Mouse (Mus musculus): ENCODE results near the gene Tpo. TPM values are rescaled to one million over a fixed set of nuclear protein-coding genes. Genes with fewer than 3 reads are reported as not detected.

Gene Tpo
- polyA plus RNA-seq, 1 experiment from 2014 or later = not detected

DNA sequence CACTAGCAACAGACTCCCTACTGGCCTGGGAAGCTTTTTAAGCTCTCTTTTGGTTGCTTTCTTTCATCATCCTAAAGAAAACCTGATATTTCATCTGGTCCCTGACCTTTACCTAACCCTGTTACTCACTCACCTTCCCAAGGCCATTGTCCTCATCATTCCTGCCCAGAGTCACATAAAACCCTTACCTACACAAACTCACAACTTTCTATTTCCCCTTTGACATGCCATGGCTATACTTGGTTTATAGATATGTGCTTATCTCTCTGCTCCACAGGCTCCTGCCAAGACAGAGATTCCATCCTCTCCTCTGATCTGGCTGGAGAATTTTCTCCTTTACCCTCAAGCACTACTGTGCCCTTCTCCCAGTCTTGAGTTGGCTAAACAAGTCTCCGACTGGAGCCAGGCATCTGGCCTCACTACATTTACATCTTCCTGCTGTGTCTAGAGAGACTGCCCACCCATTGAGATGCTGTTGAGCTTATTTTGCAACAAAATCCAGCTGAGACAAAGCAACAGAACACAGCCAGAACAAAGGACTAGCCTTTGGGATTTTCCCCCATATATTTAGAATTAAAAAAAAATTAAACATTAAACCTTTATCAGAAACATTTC, 70.8 kb downstream of the Tpo start:
- Histone ChIP-seq H3K27ac (no peak overlapping the region), H3K4me3 (no peak overlapping the region), H3K4me1 (peaks cover 19% of the 10 kb centered on the region), H3K36me3 (no peaks in the 10 kb centered on the region), H3K27me3 (ENCODE audit: low read depth, poor library complexity, severe bottlenecking) (no peaks in the 10 kb centered on the region; the same call in 1 of the 2 replicates), H3K9me3 (replicated peaks) (no peaks in the 10 kb centered on the region)
- peak; percentile 22 for DNase-seq (ENCODE audit: low spot score)
- 23% methylated on average over 1 of the region's 1 CpGs for WGBS

DNA sequence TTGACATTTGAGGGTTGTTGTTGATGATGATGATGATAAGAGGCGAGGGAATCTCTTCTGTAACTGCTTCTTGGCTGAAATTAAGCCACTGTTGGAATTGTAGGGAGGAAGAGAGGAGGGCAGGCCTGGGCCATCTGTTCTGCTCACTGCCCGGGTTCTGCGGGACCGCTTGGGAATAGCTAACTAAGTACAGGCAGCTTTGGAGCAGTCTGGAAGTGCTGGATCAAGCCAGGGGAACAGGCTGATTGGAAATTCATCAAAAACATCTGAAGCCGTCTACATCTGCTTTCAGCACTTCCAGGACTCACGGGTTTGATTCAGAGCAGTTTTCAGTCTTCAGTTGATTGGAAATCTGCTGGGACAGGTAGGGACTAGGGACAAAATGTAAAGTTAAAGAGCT, 74.4 kb downstream of the Tpo start:
- DNase-seq (ENCODE audit: low spot score) = peak; percentile 35
- 32% methylated on average over 6 of the region's 6 CpGs for whole genome bisulfite sequencing
- H3K4me1 ChIP-seq = peaks cover 19% of the 10 kb centered on the region
- H3K36me3 ChIP-seq = no peaks in the 10 kb centered on the region
- no peaks in the 10 kb centered on the region for H3K9me3 ChIP-seq (replicated peaks)
- H3K27me3 ChIP-seq (ENCODE audit: low read depth, poor library complexity, severe bottlenecking) = no peaks in the 10 kb centered on the region; the same call in 1 of the 2 replicates
- H3K27ac ChIP-seq = no peak overlapping the region
- no peak overlapping the region for H3K4me3 ChIP-seq

DNA sequence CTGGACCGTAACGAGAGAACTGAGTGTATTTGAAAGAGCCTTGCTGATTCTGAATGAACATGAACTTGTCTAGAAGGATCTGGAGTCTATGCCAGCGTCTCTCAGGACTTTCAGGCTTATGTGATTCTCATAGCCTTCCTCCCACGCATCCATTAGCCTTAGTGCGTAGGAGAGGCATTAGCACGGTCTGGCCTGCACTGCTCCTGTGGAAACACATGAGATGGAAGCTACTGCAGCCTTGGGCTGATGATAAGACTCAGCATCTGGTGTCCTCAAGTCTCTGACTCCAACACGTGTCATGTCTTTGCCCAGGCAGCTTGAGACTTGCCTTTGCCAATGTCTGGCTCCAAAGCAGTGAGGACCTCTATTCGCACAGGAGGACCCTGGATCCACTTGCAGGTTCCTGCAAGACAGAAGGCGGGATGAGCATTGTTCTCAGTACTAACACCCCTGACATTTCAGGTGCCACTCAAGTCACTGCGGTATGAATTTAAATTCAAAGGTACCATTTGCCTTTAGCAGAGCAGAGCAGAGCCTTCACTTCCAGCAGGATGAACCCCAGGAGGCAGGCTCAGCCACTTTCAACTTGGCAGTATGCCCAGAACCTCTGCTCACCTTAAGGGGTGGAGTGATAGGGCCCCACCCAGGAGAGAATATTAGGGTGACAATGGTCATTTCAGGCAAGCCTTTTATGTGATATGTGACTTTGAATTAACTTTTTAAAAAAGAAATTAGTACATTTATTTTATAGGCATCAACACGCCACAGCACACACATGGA, 77.5 kb downstream of the Tpo start:
- H3K27me3 ChIP-seq (ENCODE audit: low read depth, poor library complexity, severe bottlenecking) = no peaks in the 10 kb centered on the region
- no peaks in the 10 kb centered on the region for H3K9me3 ChIP-seq (replicated peaks)
- H3K4me1 ChIP-seq = peaks cover 9% of the 10 kb centered on the region
- 88% methylated on average over 11 of the region's 11 CpGs for WGBS
- H3K4me3 ChIP-seq = no peak overlapping the region
- no peaks in the 10 kb centered on the region for H3K36me3 ChIP-seq
- peak; percentile 7 for DNase-seq (ENCODE audit: low spot score)
- no peak overlapping the region for H3K27ac ChIP-seq

DNA sequence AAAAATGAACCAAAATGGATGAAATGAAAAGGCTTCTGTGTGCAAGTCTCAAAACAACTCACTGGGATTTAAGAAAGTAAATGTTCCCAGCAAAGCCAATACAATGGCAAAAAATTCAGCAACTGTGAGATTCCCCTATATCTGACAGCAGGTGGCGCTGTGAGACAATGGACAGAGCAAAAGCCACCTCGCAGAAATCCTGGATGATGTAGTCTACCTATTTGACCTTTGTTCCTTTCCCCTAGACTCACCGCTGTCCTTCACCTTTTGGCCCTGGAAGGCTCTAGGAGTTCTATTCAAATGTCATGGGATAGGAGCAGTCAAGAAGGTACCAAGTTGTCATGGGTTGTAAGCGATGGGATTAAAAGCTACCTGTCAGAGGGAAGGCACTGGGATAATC, 82.2 kb downstream of the Tpo start:
- peaks cover 18% of the 10 kb centered on the region for H3K4me1 ChIP-seq

DNA sequence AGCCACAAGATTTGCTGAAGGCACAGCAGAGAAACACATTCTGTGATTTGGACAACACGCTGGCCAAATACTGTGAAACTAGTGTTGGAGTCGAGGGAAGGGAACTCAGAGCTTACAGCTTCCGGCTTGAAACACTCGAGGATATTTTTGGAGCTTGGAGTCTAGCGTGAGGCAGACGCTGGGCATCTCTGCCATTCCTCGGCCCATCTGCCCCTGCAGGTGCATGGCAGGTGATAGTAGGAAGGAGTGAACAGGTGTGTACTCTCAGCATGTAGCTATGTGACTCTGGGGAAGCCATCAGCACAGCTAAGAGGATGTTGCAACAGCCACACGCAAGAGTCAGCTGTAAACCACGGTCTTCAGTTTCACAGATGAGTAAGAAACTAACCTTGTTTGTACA, 82.6 kb downstream of the Tpo start:
- H3K4me3 ChIP-seq = no peak overlapping the region
- no peak for DNase-seq (ENCODE audit: low spot score)
- peaks cover 18% of the 10 kb centered on the region for H3K4me1 ChIP-seq
- H3K36me3 ChIP-seq = no peaks in the 10 kb centered on the region
- WGBS = 82% methylated on average over 9 of the region's 9 CpGs
- H3K9me3 ChIP-seq (replicated peaks) = no peaks in the 10 kb centered on the region
- no peak overlapping the region for H3K27ac ChIP-seq
- H3K27me3 ChIP-seq (ENCODE audit: low read depth, poor library complexity, severe bottlenecking) = peaks cover 14% of the 10 kb centered on the region

More for the DNA sequence above, 82.2 kb downstream of the Tpo start:
- Histone ChIP-seq H3K9me3 (replicated peaks) (no peaks in the 10 kb centered on the region), H3K36me3 (no peaks in the 10 kb centered on the region), H3K4me3 (no peak overlapping the region), H3K27ac (no peak overlapping the region), H3K27me3 (ENCODE audit: low read depth, poor library complexity, severe bottlenecking) (peaks cover 14% of the 10 kb centered on the region)
- peak; percentile 69 for DNase-seq (ENCODE audit: low spot score)
- 21% methylated on average over 4 of the region's 4 CpGs for WGBS

DNA sequence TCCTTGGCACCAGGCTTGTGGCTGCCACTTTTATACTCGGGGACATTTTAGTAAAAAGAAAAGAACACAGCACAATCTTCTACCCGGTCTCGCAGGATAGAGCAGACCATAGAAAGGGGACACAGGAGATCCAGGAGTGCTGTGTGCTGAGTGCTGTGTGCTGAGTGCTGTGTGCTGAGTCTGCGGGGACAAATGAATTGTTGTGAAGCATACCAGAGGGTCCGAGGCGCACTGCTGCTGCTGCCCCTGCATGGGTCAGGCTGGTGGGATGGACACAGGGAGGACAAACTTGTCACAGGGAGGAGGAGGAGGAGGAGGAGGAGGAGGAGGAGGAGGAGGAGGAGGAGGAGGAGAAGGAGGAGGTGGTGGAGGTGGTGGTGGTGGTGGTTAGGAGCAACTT, 83.6 kb downstream of the Tpo start:
- Histone ChIP-seq H3K4me3 (no peak overlapping the region), H3K4me1 (peaks cover 18% of the 10 kb centered on the region), H3K27me3 (ENCODE audit: low read depth, poor library complexity, severe bottlenecking) (peaks cover 14% of the 10 kb centered on the region), H3K9me3 (replicated peaks) (no peaks in the 10 kb centered on the region), H3K36me3 (no peaks in the 10 kb centered on the region), H3K27ac (no peak overlapping the region)
- no peak for DNase-seq (ENCODE audit: low spot score)
- WGBS = 82% methylated on average over 6 of the region's 6 CpGs

DNA sequence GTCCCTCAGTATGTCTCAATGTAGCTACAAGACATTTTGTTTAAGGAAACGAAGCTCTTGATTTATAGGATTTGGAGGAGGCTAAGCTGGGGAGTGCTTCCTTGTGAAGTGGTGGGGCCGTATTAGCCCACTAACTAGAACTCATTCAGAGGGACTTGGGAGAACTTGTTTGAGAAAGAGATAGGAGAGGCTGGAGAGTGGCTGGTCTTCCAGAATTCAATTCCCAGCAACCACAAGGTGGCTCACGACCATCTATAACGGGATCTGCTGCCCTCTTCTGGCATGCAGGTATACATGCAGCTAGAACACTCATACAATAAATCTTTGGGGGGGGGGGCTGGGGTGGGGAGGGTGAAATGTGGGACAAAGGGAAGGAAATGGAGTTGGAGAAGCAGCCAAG, 92.3 kb downstream of the Tpo start:
- 27% methylated on average over 4 of the region's 4 CpGs for WGBS
- no peaks in the 10 kb centered on the region for H3K9me3 ChIP-seq (replicated peaks)
- H3K36me3 ChIP-seq = no peaks in the 10 kb centered on the region
- DNase-seq (ENCODE audit: low spot score) = peak; percentile 60
- H3K27ac ChIP-seq = no peak overlapping the region
- H3K4me3 ChIP-seq = no peak overlapping the region
- no peaks in the 10 kb centered on the region for H3K27me3 ChIP-seq (ENCODE audit: low read depth, poor library complexity, severe bottlenecking)
- H3K4me1 ChIP-seq = peaks cover 23% of the 10 kb centered on the region

DNA sequence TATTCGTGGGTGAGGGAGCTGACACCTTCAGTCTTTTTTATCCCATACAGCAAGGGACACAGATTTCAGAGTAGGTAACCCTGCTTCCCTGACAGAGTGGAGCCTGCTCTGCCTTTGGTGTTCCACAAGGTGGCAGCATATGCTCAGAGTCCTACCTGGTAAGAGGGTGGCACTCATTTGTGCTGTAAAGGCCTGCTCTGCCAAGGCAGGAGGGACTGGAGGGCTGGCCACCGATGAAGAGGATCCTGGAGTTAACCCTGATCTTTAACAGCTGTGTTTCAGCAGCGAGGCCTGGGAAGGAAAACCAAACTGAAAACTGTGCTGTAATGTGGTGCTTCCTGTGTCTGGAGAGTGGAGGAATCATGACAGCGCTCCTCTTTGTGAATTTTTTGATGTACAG, 92.9 kb downstream of the Tpo start:
- Histone ChIP-seq H3K9me3 (replicated peaks) (no peaks in the 10 kb centered on the region), H3K36me3 (no peaks in the 10 kb centered on the region), H3K4me3 (no peak overlapping the region), H3K27me3 (ENCODE audit: low read depth, poor library complexity, severe bottlenecking) (no peaks in the 10 kb centered on the region), H3K27ac (no peak overlapping the region), H3K4me1 (peaks cover 23% of the 10 kb centered on the region)
- WGBS = 50% methylated on average over 4 of the region's 4 CpGs
- peak; percentile 43 for DNase-seq (ENCODE audit: low spot score)

DNA sequence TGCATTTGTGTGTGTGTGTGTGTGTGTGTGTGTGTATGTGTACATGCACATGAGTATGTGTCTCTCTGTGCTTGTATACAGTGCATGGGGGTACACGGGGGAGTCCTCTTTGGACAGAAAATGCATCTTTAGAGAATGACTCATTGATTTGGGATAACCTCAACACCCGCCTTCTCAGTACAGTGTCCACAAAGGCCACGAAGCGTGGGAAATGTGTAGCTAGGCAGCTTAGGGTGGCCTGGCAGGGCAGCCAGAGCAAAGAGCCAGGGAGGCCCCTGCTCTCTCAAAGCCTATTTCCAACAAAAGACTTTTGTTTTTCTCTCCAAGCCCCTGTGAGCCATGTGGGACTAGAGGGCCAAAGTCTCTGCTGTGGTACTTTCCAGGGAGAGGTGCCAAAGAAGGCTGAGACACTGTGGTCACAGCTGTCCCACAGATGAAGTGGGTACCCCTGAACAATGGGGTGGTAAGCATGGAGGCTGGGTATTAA, 95.8 kb downstream of the Tpo start:
- no peaks in the 10 kb centered on the region for H3K36me3 ChIP-seq
- WGBS = 90% methylated on average over 4 of the region's 4 CpGs
- no peak for DNase-seq (ENCODE audit: low spot score)
- H3K4me3 ChIP-seq = no peak overlapping the region
- no peaks in the 10 kb centered on the region for H3K27me3 ChIP-seq (ENCODE audit: low read depth, poor library complexity, severe bottlenecking)
- no peaks in the 10 kb centered on the region for H3K9me3 ChIP-seq (replicated peaks)
- peaks cover 15% of the 10 kb centered on the region; the same call in 1 of the 2 replicates for H3K4me1 ChIP-seq
- H3K27ac ChIP-seq = peak overlapping the region; percentile 30; the same call in 1 of the 2 replicates

DNA sequence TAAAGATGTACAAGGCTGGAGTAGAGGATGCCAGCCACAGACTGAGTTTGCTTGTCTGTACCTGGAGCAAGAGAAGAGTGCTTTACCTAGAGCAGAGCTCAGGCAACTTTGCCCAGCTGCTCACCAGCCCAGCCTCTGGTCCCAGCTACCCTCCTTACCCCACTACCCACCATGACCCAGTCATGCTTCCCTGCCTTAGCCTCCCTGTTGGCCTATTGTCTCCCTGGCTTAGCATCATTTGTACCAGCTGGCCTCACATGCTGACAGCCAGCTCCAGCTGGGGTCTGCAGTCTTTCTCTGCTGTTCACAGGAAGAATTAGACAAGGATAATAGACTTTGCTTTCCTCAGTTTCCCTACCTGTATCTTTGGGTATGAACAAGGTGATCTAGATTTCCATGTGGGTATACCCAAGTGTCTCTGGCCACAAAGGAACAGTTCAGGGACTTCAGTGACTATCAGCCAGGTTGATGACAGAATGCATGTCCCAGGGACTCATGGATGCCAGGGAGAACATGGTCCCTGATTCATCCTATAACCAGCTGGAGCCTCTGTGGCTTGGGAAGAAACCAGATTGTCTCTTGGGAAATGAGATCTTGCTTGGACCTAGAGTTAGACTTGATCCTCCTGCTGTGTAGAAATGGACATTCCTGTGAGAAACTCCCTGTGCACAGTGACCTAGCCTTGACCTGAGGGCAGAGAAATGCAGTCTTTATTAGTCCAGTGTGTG, 96.4 kb downstream of the Tpo start:
- H3K9me3 ChIP-seq (replicated peaks) = no peaks in the 10 kb centered on the region
- no peak overlapping the region for H3K4me3 ChIP-seq
- no peak overlapping the region for H3K27ac ChIP-seq
- no peak for DNase-seq (ENCODE audit: low spot score)
- peaks cover 15% of the 10 kb centered on the region; the same call in 1 of the 2 replicates for H3K4me1 ChIP-seq
- no peaks in the 10 kb centered on the region for H3K36me3 ChIP-seq
- H3K27me3 ChIP-seq (ENCODE audit: low read depth, poor library complexity, severe bottlenecking) = no peaks in the 10 kb centered on the region

DNA sequence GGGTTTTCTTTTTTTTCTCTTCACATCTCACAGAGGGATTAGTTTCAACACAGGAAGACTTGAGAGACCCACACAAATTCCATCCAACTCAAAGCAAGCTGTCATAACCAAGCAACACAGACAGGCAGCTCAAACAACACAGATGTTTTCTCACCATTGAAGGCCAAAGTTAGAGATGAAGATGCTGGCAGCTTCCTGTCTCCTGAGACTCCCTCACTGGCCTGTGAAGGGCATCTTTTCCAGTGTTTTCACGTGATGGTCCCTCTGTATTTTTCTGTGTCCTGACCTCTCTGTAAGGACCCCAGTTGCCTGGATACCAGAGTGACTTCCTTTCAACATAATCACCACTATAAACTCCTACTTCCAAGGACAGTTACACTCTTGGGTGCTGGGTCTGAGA, 97.0 kb downstream of the Tpo start:
- DNase-seq (ENCODE audit: low spot score) = no peak
- Histone ChIP-seq H3K9me3 (replicated peaks) (no peaks in the 10 kb centered on the region), H3K4me1 (peaks cover 13% of the 10 kb centered on the region; the same call in 1 of the 2 replicates), H3K36me3 (no peaks in the 10 kb centered on the region), H3K4me3 (no peak overlapping the region), H3K27me3 (ENCODE audit: low read depth, poor library complexity, severe bottlenecking) (no peaks in the 10 kb centered on the region), H3K27ac (no peak overlapping the region)
- WGBS = 52% methylated on average over 1 of the region's 1 CpGs

DNA sequence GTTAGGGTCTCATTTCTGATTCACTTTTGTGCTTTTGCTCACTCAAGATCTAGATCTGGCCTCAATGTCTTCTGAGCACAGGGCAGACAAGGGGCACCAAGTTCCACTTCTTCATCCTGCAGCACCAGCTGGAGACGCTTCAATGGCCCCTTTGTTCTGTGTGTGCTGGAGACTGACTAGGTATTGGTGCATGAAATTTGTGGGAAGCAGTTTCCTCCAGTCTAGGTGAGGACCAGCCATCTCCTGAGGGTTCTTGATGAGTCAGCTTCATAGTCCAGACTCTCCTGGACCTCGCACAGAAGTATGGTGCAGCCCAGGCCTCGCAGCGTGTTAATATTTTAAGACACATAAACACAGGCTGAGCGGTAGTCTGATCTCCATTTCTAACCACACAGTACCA, 97.7 kb downstream of the Tpo start:
- no peaks in the 10 kb centered on the region for H3K36me3 ChIP-seq
- no peak for DNase-seq (ENCODE audit: low spot score)
- H3K4me1 ChIP-seq = peaks cover 11% of the 10 kb centered on the region; the same call in 1 of the 2 replicates
- 91% methylated on average over 5 of the region's 5 CpGs for WGBS
- H3K27me3 ChIP-seq (ENCODE audit: low read depth, poor library complexity, severe bottlenecking) = no peaks in the 10 kb centered on the region
- H3K4me3 ChIP-seq = no peak overlapping the region
- H3K27ac ChIP-seq = no peak overlapping the region
- H3K9me3 ChIP-seq (replicated peaks) = no peaks in the 10 kb centered on the region

DNA sequence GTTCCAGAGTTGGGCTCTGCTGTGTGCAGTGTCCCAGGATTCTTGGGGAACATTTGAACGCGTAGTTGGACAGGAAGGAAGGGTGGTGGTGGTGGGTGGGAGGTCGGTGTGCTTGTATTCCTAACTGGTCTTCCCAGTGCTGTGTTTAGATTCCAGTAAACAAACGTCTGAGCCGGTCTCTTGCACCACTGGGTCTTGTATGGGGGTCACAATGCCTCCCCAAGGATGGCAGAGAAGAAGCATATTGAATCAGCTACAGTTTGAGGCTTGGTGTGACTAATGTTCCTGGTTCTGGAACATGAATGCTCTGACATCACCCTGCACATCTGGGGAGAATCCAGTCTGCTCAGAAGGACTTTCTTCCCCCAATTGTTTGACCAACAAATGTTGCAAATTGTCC, 101.9 kb downstream of the Tpo start:
- Histone ChIP-seq H3K27ac (no peak overlapping the region), H3K36me3 (no peaks in the 10 kb centered on the region), H3K4me1 (0 out of 2 replicates have a peak, but pooled peaks cover 3% of the 10 kb centered on the region), H3K9me3 (replicated peaks) (no peaks in the 10 kb centered on the region), H3K4me3 (no peak overlapping the region), H3K27me3 (ENCODE audit: low read depth, poor library complexity, severe bottlenecking) (no peaks in the 10 kb centered on the region)
- 67% methylated on average over 5 of the region's 5 CpGs for WGBS
- DNase-seq (ENCODE audit: low spot score) = no peak
